Mouse (Mus musculus): Measurements from ENCODE around the gene Fkbp4. TPM values are rescaled to one million over a fixed set of nuclear protein-coding genes. Genes with fewer than 3 reads are reported as not detected.
"Not testable (repeated sequence)": the region's sequence is repeated elsewhere in the genome, so short reads cannot be mapped to it uniquely, and the experiment has no call there.

Gene Fkbp4
- polyA plus RNA-seq, 1 experiment from 2014 or later, result 489 TPM

GRCm38 (mm10) chr6:128398996-128399395, 39.5 kb downstream of the Fkbp4 start, which contains the start of gene Nrip2:
Gene Nrip2, plus strand, starts transcription at chr6:128399296.
- peak within 1 kb of the TSS; percentile 37; the same call in 1 of the 2 replicates for H3K9ac ChIP-seq (ENCODE audit: low read length)
- no peak for ATAC-seq (replicated peaks; ENCODE audit: low FRiP score, low TSS enrichment, low read depth)

GRCm38 (mm10) chr6:128397574-128398261, 40.8 kb downstream of the Fkbp4 start:
- no peaks in the 10 kb centered on the region for H3K27me3 ChIP-seq (replicated peaks; ENCODE audit: control insufficient read depth, insufficient read depth, low read length)
- no peak overlapping the region for H3K9ac ChIP-seq (ENCODE audit: low read length)
- ATAC-seq (replicated peaks; ENCODE audit: low FRiP score, low TSS enrichment, low read depth), result no peak
- WGBS, result 64% methylated on average over 7 of the region's 7 CpGs
- H3K27ac ChIP-seq (ENCODE audit: low read depth), result no peak overlapping the region
- no peaks in the 10 kb centered on the region for H3K9me3 ChIP-seq (ENCODE audit: control insufficient read depth, low read length)
- H3K4me2 ChIP-seq (ENCODE audit: low read length), result no peak overlapping the region
- H3K4me3 ChIP-seq (ENCODE audit: low read depth, low read length), result no peak overlapping the region
- no peaks in the 10 kb centered on the region for H3K36me3 ChIP-seq (ENCODE audit: control insufficient read depth, insufficient read depth, low read length)
- peaks cover 8% of the 10 kb centered on the region; the same call in 1 of the 2 replicates for H3K4me1 ChIP-seq (replicated peaks; ENCODE audit: control insufficient read depth, insufficient read depth, low read length)
- DNase-seq (ENCODE audit: low spot score), result no peak

More at GRCm38 (mm10) chr6:128398996-128399395, 39.5 kb downstream of the Fkbp4 start, which contains the start of gene Nrip2:
- Histone ChIP-seq H3K27me3 (replicated peaks; ENCODE audit: control insufficient read depth, insufficient read depth, low read length) (no peaks in the 10 kb centered on the region), H3K27ac (ENCODE audit: low read depth) (peak within 1 kb of the TSS; percentile 12; the same call in 1 of the 2 replicates), H3K4me3 (ENCODE audit: low read depth, low read length) (peak within 1 kb of the TSS; percentile 25), H3K4me1 (replicated peaks; ENCODE audit: control insufficient read depth, insufficient read depth, low read length) (peaks cover 8% of the 10 kb centered on the region; the same call in 1 of the 2 replicates), H3K36me3 (ENCODE audit: control insufficient read depth, insufficient read depth, low read length) (no peaks in the 10 kb centered on the region), H3K4me2 (ENCODE audit: low read length) (peak within 1 kb of the TSS; percentile 57), H3K9me3 (ENCODE audit: control insufficient read depth, low read length) (no peaks in the 10 kb centered on the region)
- no peak for DNase-seq (ENCODE audit: low spot score)
- 69% methylated on average over 3 of the region's 3 CpGs for WGBS

- H3K4me2 ChIP-seq (ENCODE audit: low read length), result no peak overlapping the region
- H3K36me3 ChIP-seq (ENCODE audit: control insufficient read depth, insufficient read depth, low read length), result no peaks in the 10 kb centered on the region
- H3K27ac ChIP-seq (ENCODE audit: low read depth), result no peak overlapping the region
- no peak overlapping the region for H3K4me3 ChIP-seq (ENCODE audit: low read depth, low read length)
- H3K4me1 ChIP-seq (replicated peaks; ENCODE audit: control insufficient read depth, insufficient read depth, low read length), result no peaks in the 10 kb centered on the region
- no peak overlapping the region for H3K9ac ChIP-seq (ENCODE audit: low read length)
- 64% methylated on average over 1 of the region's 1 CpGs for WGBS
- no peak for DNase-seq (ENCODE audit: low spot score)
- H3K9me3 ChIP-seq (ENCODE audit: control insufficient read depth, low read length), result no peaks in the 10 kb centered on the region
- no peak for ATAC-seq (replicated peaks; ENCODE audit: low FRiP score, low TSS enrichment, low read depth)
- H3K27me3 ChIP-seq (replicated peaks; ENCODE audit: control insufficient read depth, insufficient read depth, low read length), result no peaks in the 10 kb centered on the region
Observed at GRCm38 (mm10) chr6:128390683-128391082, 47.8 kb downstream of the Fkbp4 start.

- Histone ChIP-seq H3K27me3 (replicated peaks; ENCODE audit: control insufficient read depth, insufficient read depth, low read length) (no peaks in the 10 kb centered on the region), H3K27ac (ENCODE audit: low read depth) (no peak overlapping the region), H3K4me2 (ENCODE audit: low read length) (no peak overlapping the region), H3K9me3 (ENCODE audit: control insufficient read depth, low read length) (no peaks in the 10 kb centered on the region), H3K36me3 (ENCODE audit: control insufficient read depth, insufficient read depth, low read length) (no peaks in the 10 kb centered on the region), H3K4me1 (replicated peaks; ENCODE audit: control insufficient read depth, insufficient read depth, low read length) (no peaks in the 10 kb centered on the region), H3K4me3 (ENCODE audit: low read depth, low read length) (no peak overlapping the region), H3K9ac (ENCODE audit: low read length) (no peak overlapping the region)
- ATAC-seq (replicated peaks; ENCODE audit: low FRiP score, low TSS enrichment, low read depth), result no peak
- DNase-seq (ENCODE audit: low spot score), result no peak
- 86% methylated on average over 1 of the region's 1 CpGs for WGBS
Observed at GRCm38 (mm10) chr6:128389185-128389584, 49.3 kb downstream of the Fkbp4 start.

- no peak overlapping the region for H3K27ac ChIP-seq (ENCODE audit: low read depth)
- no peaks in the 10 kb centered on the region for H3K27me3 ChIP-seq (replicated peaks; ENCODE audit: control insufficient read depth, insufficient read depth, low read length)
- no peaks in the 10 kb centered on the region for H3K4me1 ChIP-seq (replicated peaks; ENCODE audit: control insufficient read depth, insufficient read depth, low read length)
- no peak overlapping the region for H3K4me3 ChIP-seq (ENCODE audit: low read depth, low read length)
- DNase-seq (ENCODE audit: low spot score), result no peak
- WGBS, result 67% methylated on average over 1 of the region's 1 CpGs
- H3K9me3 ChIP-seq (ENCODE audit: control insufficient read depth, low read length), result no peaks in the 10 kb centered on the region
- H3K36me3 ChIP-seq (ENCODE audit: control insufficient read depth, insufficient read depth, low read length), result no peaks in the 10 kb centered on the region
- ATAC-seq (replicated peaks; ENCODE audit: low FRiP score, low TSS enrichment, low read depth), result no peak
- no peak overlapping the region for H3K4me2 ChIP-seq (ENCODE audit: low read length)
- H3K9ac ChIP-seq (ENCODE audit: low read length), result no peak overlapping the region
Observed at GRCm38 (mm10) chr6:128385026-128385425, 53.5 kb downstream of the Fkbp4 start.

GRCm38 (mm10) chr6:128383752-128384151, 54.7 kb downstream of the Fkbp4 start:
- Histone ChIP-seq H3K36me3 (ENCODE audit: control insufficient read depth, insufficient read depth, low read length) (no peaks in the 10 kb centered on the region), H3K4me2 (ENCODE audit: low read length) (no peak overlapping the region), H3K4me1 (replicated peaks; ENCODE audit: control insufficient read depth, insufficient read depth, low read length) (no peaks in the 10 kb centered on the region), H3K27me3 (replicated peaks; ENCODE audit: control insufficient read depth, insufficient read depth, low read length) (no peaks in the 10 kb centered on the region), H3K9ac (ENCODE audit: low read length) (no peak overlapping the region), H3K4me3 (ENCODE audit: low read depth, low read length) (no peak overlapping the region), H3K27ac (ENCODE audit: low read depth) (no peak overlapping the region), H3K9me3 (ENCODE audit: control insufficient read depth, low read length) (no peaks in the 10 kb centered on the region)
- DNase-seq (ENCODE audit: low spot score), result no peak
- 79% methylated on average over 7 of the region's 7 CpGs for WGBS
- ATAC-seq (replicated peaks; ENCODE audit: low FRiP score, low TSS enrichment, low read depth), result no peak

GRCm38 (mm10) chr6:128381254-128381653, 57.2 kb downstream of the Fkbp4 start:
- WGBS, result 70% methylated on average over 3 of the region's 3 CpGs
- Histone ChIP-seq H3K9ac (ENCODE audit: low read length) (no peak overlapping the region), H3K27me3 (replicated peaks; ENCODE audit: control insufficient read depth, insufficient read depth, low read length) (no peaks in the 10 kb centered on the region), H3K9me3 (ENCODE audit: control insufficient read depth, low read length) (no peaks in the 10 kb centered on the region), H3K4me1 (replicated peaks; ENCODE audit: control insufficient read depth, insufficient read depth, low read length) (no peaks in the 10 kb centered on the region), H3K27ac (ENCODE audit: low read depth) (no peak overlapping the region), H3K36me3 (ENCODE audit: control insufficient read depth, insufficient read depth, low read length) (peaks cover 3% of the 10 kb centered on the region; the same call in 1 of the 2 replicates), H3K4me3 (ENCODE audit: low read depth, low read length) (no peak overlapping the region), H3K4me2 (ENCODE audit: low read length) (no peak overlapping the region)
- DNase-seq (ENCODE audit: low spot score) (no peak), ATAC-seq (replicated peaks; ENCODE audit: low FRiP score, low TSS enrichment, low read depth) (no peak)

GRCm38 (mm10) chr6:128380594-128381167, 57.8 kb downstream of the Fkbp4 start:
- not testable (repeated sequence) for ATAC-seq (replicated peaks; ENCODE audit: low FRiP score, low TSS enrichment, low read depth); H3K9me3 ChIP-seq (ENCODE audit: control insufficient read depth, low read length); H3K9ac ChIP-seq (ENCODE audit: low read length); H3K4me2 ChIP-seq (ENCODE audit: low read length); H3K36me3 ChIP-seq (ENCODE audit: control insufficient read depth, insufficient read depth, low read length); H3K27ac ChIP-seq (ENCODE audit: low read depth); H3K4me1 ChIP-seq (replicated peaks; ENCODE audit: control insufficient read depth, insufficient read depth, low read length); H3K27me3 ChIP-seq (replicated peaks; ENCODE audit: control insufficient read depth, insufficient read depth, low read length); DNase-seq (ENCODE audit: low spot score); H3K4me3 ChIP-seq (ENCODE audit: low read depth, low read length)
- 74% methylated on average over 1 of the region's 1 CpGs for WGBS

Data from intestine, embryonic 14.5 days (tissue).